Mouse (Mus musculus) left cerebral cortex, adult 9 months (tissue): Measurements from ENCODE around the gene Atp1a3.
A peak's percentile ranks its signal among the peaks of the same experiment; 100 is the strongest.

Experiments
- DNase-seq, 2 experiments: peaks; one replicate each; pipeline ENCODE4 v3.0.0; 2022; ENCODE audit warnings: low spot score in 2 of 2

The Atp1a3 gene

GRCm38 (mm10) chr7:25003820-25004388 is 1.9 kb downstream of the Atp1a3 start:
- DNase-seq: no peak

- no peak for DNase-seq
Measured at GRCm38 (mm10) chr7:25003291-25003690, 2.5 kb downstream of the Atp1a3 start.

GRCm38 (mm10) chr7:25000711-25001110 is 5.0 kb downstream of the Atp1a3 start:
- DNase-seq: no peak

- DNase-seq: no peak
Measured at GRCm38 (mm10) chr7:25000211-25000610, 5.5 kb downstream of the Atp1a3 start.

GRCm38 (mm10) chr7:24993081-24993480 is 12.7 kb downstream of the Atp1a3 start:
- DNase-seq: peak in 1 of 2 experiments; percentile 68

GRCm38 (mm10) chr7:24990478-24990877 is 15.3 kb downstream of the Atp1a3 start:
- DNase-seq: no peak

GRCm38 (mm10) chr7:24987941-24988340 is 17.8 kb downstream of the Atp1a3 start:
- DNase-seq: no peak

GRCm38 (mm10) chr7:24985799-24986198 is 20.0 kb downstream of the Atp1a3 start:
- no peak for DNase-seq

GRCm38 (mm10) chr7:24984307-24984706 is 21.5 kb downstream of the Atp1a3 start:
- no peak for DNase-seq

- DNase-seq: no peak
Measured at GRCm38 (mm10) chr7:24983396-24983795, 22.4 kb downstream of the Atp1a3 start.

- peak in 1 of 2 experiments; percentile 5 for DNase-seq
Measured at GRCm38 (mm10) chr7:24980439-24980838, 25.3 kb downstream of the Atp1a3 start.

GRCm38 (mm10) chr7:24978781-24979180 is 27.0 kb downstream of the Atp1a3 start:
- DNase-seq: no peak

- DNase-seq: no peak
Measured at GRCm38 (mm10) chr7:24974893-24975595, 30.7 kb downstream of the Atp1a3 start.

- DNase-seq: no peak
Measured at GRCm38 (mm10) chr7:24973902-24974301, 31.9 kb downstream of the Atp1a3 start.

GRCm38 (mm10) chr7:24973208-24973607 is 32.5 kb downstream of the Atp1a3 start:
- DNase-seq: no peak

GRCm38 (mm10) chr7:24971972-24972893 is 33.5 kb downstream of the Atp1a3 start, which contains the start of gene Rabac1:
TSS of gene Rabac1 (minus strand) at chr7:24972754.
- peak; percentile 92 to 96 for DNase-seq

GRCm38 (mm10) chr7:24971261-24971971 is 34.3 kb downstream of the Atp1a3 start:
- DNase-seq: no peak

- no peak for DNase-seq
Measured at GRCm38 (mm10) chr7:24970341-24970740, 35.4 kb downstream of the Atp1a3 start.

GRCm38 (mm10) chr7:24969805-24970204 is 36.0 kb downstream of the Atp1a3 start:
- no peak for DNase-seq

- DNase-seq: no peak
Measured at GRCm38 (mm10) chr7:24968463-24968862, 37.3 kb downstream of the Atp1a3 start.

GRCm38 (mm10) chr7:24967966-24968365 is 37.8 kb downstream of the Atp1a3 start:
- DNase-seq: no peak
